Mouse (Mus musculus) E14TG2a.4 (cell line): ENCODE measurements at regions not wholly inside any gene's neighbourhood (a gene's known extent, or its start where the extent isn't known, plus 50 kb on each side); places are given as distances from the start of the nearest gene placed in this dataset.

Experiments
- CTCF ChIP-seq: conservative IDR thresholded peaks from 2 replicates; pipeline ENCODE4 v1.5.1; 2014; ENCODE audit warnings: low read length
- POU5F1 ChIP-seq: IDR thresholded peaks from 2 replicates; pipeline ENCODE4 v1.6.1; 2014; ENCODE audit warnings: low read length, borderline replicate concordance

DNA sequence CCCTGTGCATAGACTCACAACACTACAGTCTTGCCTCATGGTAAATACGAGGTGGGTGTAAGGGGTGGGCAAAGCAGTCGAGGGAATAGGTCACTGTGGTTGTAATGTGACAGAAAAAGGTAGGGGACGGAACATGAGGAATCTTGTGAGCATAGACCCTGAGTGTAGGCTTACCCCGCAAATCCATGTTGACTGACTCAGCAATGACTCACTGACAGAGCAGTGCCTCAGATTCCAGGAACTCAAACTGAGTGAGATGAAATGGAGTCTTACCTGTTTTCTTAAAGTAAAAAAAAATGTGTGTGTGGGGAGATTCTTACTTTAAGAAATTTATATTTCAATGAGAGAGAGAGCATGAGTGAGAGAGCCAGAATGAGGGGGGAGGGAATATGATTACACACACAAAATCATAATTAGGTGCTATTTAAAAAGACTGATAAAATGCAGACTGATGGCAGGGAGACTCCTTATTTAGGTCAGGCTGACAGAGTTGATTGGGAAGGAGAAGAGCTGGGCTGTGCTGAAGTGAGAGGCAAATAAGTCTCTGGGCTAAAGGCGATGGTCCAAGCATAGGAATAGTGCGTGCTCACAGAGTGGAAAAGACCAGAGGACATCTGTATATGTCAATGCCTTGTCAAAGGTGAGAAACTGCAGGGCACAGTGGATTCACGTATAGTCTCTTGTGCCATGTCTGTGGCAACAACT lies 631.0 kb upstream of the Fam160b2 start:
- TF ChIP-seq CTCF (no peak), POU5F1 (no peak)
